Mouse (Mus musculus) neutrophil, adult 5-6 weeks (primary cell): ENCODE data around the gene Gm20888. TPM values are rescaled to one million over a fixed set of nuclear protein-coding genes. Genes with fewer than 3 reads are reported as not detected.
"Not testable (repeated sequence)": the region's sequence is repeated elsewhere in the genome, so short reads cannot be mapped to it uniquely, and the experiment has no call there.

Experiments
- ATAC-seq: fragments of 151-379, 151-347 bp; 2 replicates; pipeline ENCODE4 v1.8.0; 2017; ENCODE audit warnings: mild to moderate bottlenecking, moderate TSS enrichment; ENCODE audit not compliant: insufficient number of reproducible peaks, poor library complexity, low FRiP score, severe bottlenecking; ENCODE audit errors: extremely low read depth
- total RNA-seq: library from RNA; stranded (forward); fragments of 200-1000 nt; gene quantifications from 2 replicates; pipeline ENCODE4 v1.2.3, GENCODE M21; 2017

Gm20888 gene
- not detected in 2 replicates for total RNA-seq

DNA sequence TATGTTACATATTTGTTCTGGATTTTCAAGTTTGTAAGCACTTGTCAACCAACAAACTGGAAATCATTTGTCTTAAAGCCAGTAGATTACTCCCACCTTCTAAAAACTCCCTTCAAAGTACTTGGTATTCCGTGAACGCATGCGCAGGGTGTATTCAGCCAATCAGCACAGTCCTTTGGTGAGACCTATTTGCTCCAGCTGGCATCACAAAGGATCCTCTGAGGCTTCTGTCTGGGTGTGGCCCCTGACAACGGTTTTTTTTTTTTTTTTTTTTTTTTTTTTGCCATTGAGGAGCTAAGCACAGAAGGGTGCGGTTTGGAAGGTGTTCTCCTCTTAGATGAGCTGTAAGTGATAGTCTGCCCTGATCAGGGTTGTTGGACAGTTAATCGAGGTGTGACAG, at the start of gene Gm20888:
Gene Gm20888, plus strand, starts transcription at position 301 of the 400 bp plus-strand sequence.
- not testable (repeated sequence) for ATAC-seq

Other genes with a start within 250 kb of the Gm20888 start
- gene Gm21118, start 168.2 kb upstream of the Gm20888 start, total RNA-seq, result not detected in 2 replicates
- gene Gm29423, start 138.6 kb upstream of the Gm20888 start, total RNA-seq, result not detected in 2 replicates
- not detected in 2 replicates for gene Gm29644, start 138.5 kb upstream of the Gm20888 start, total RNA-seq